Comparison of ENCODE assay signal across 25 mouse cellular contexts in the genomic region with DNA sequence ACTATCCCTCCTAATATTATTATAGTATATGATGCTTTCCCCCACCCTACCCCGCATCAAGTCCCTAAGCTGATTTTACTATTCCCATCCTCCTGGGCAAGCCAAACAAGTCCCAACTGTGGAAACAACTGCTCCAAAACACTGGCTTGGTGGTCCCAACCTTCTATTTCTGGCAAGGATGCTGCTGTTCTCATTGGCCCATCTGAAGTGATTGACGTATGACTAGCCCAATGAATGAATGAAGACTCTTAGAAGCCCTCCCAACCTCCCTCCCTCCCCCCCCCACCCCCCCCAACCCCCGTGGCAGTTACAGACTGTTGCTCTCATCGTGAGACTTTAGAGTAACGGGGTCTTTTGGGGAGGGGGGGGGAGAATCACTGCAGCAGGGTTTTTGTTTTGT. TPM values are rescaled to one million over a fixed set of nuclear protein-coding genes. Genes with fewer than 3 reads are reported as not detected.
DNase-seq lines count a peak whose midpoint lies in the region; ATAC-seq and TF ChIP-seq lines count a peak whose summit lies in the region.
"Had no signal": no experiment of that assay in that cellular context is flagged by ENCODE, and none has a peak within 500 bp of the region (broad histone marks: within the 10 kb centered on the region; RNA-seq: fewer than 3 reads in every experiment).

No protein-coding gene starts in this region.

- no peak; the same call in 1 of the 2 replicates for TF ChIP-seq POLR2A in testis, adult 2 months (IDR thresholded peaks at IDR 0.05; ENCODE audit: control insufficient read depth, low read depth, low read length)

- no peak overlapping the region for H3K4me3 ChIP-seq in forebrain, embryonic 11.5 days (ENCODE audit: low read depth, low read length)
- H3K4me3 ChIP-seq in forebrain, embryonic 15.5 days: no peak overlapping the region
- no peak overlapping the region for H3K4me3 ChIP-seq in midbrain, embryonic 11.5 days (ENCODE audit: low read depth, low read length)
- H3K4me3 ChIP-seq in midbrain, postnatal 0 days (ENCODE audit: low read depth, low read length): no peak overlapping the region
- peak overlapping the region; percentile 70 for H3K4me3 ChIP-seq in testis, adult 2 months (ENCODE audit: control insufficient read depth, low read depth, low read length)
- H3K4me3 ChIP-seq: embryonic facial prominence, embryonic 10.5 days; embryonic facial prominence, embryonic 12.5 days; forebrain, embryonic 12.5 days had no signal

- no peaks in the 10 kb centered on the region for H3K9me3 ChIP-seq in forebrain, embryonic 11.5 days (ENCODE audit: control insufficient read depth, low read length)
- no peaks in the 10 kb centered on the region for H3K9me3 ChIP-seq in forebrain, embryonic 15.5 days
- H3K9me3 ChIP-seq in midbrain, embryonic 11.5 days (ENCODE audit: control insufficient read depth, low read length): no peaks in the 10 kb centered on the region
- H3K9me3 ChIP-seq in midbrain, postnatal 0 days (ENCODE audit: low read length): no peaks in the 10 kb centered on the region
- H3K9me3 ChIP-seq: embryonic facial prominence, embryonic 10.5 days; embryonic facial prominence, embryonic 12.5 days; forebrain, embryonic 12.5 days had no signal

- no peak for ATAC-seq in forebrain, embryonic 11.5 days (replicated peaks; ENCODE audit: low FRiP score)
- no peak for ATAC-seq in forebrain, embryonic 15.5 days (replicated peaks)
- ATAC-seq in midbrain, embryonic 11.5 days (ENCODE audit: low FRiP score): no peak
- ATAC-seq in midbrain, postnatal 0 days (ENCODE audit: low FRiP score): no peak
- no peak for ATAC-seq in granulocyte monocyte progenitor cell, adult 5-6 weeks (replicated peaks; ENCODE audit: poor library complexity, severe bottlenecking)
- ATAC-seq: activated CD4-positive, CD25-positive, alpha-beta regulatory T cell, adult 4 months; CD4-positive, CD25-positive, alpha-beta regulatory T cell, adult 4 months; forebrain, embryonic 14.5 days; forebrain, postnatal 0 days had no signal

- peaks cover 7% of the 10 kb centered on the region for H3K4me1 ChIP-seq in forebrain, embryonic 11.5 days (replicated peaks; ENCODE audit: control insufficient read depth, insufficient read depth, low read length)
- peaks cover 10% of the 10 kb centered on the region for H3K4me1 ChIP-seq in forebrain, embryonic 15.5 days
- H3K4me1 ChIP-seq in midbrain, embryonic 11.5 days (ENCODE audit: control insufficient read depth, insufficient read depth, low read length): peaks cover 8% of the 10 kb centered on the region
- peaks cover 14% of the 10 kb centered on the region for H3K4me1 ChIP-seq in midbrain, postnatal 0 days (ENCODE audit: insufficient read depth, low read length)
- H3K4me1 ChIP-seq in testis, adult 2 months (ENCODE audit: control insufficient read depth, insufficient read depth, low read length): peaks cover 17% of the 10 kb centered on the region

- no peak for TF ChIP-seq CTCF in midbrain, postnatal 0 days (IDR thresholded peaks at IDR 0.05)
- no peak for TF ChIP-seq CTCF in testis, adult 2 months (IDR thresholded peaks at IDR 0.05; ENCODE audit: control insufficient read depth, insufficient read depth, insufficient replicate concordance, low read depth, low read length)

- H3K9ac ChIP-seq in forebrain, embryonic 11.5 days (ENCODE audit: low read length): no peak overlapping the region
- H3K9ac ChIP-seq in forebrain, embryonic 15.5 days (replicated peaks): no peak overlapping the region
- H3K9ac ChIP-seq in midbrain, embryonic 11.5 days (ENCODE audit: low read length): no peak overlapping the region
- no peak overlapping the region for H3K9ac ChIP-seq in midbrain, postnatal 0 days (replicated peaks; ENCODE audit: low read length, poor library complexity, severe bottlenecking)
- H3K9ac ChIP-seq: embryonic facial prominence, embryonic 12.5 days; forebrain, embryonic 12.5 days; forebrain, postnatal 0 days had no signal

- H3K4me2 ChIP-seq in forebrain, embryonic 11.5 days (ENCODE audit: low read depth, low read length, severe bottlenecking): no peak overlapping the region
- no peak overlapping the region for H3K4me2 ChIP-seq in forebrain, embryonic 15.5 days (replicated peaks)
- H3K4me2 ChIP-seq in midbrain, embryonic 11.5 days: no peak overlapping the region
- no peak overlapping the region for H3K4me2 ChIP-seq in midbrain, postnatal 0 days (ENCODE audit: low read depth, low read length, poor library complexity, severe bottlenecking)
- H3K4me2 ChIP-seq: embryonic facial prominence, embryonic 12.5 days; forebrain, embryonic 12.5 days had no signal

- WGBS in forebrain, embryonic 11.5 days: 63% methylated on average over 5 of the region's 5 CpGs
- 62% methylated on average over 5 of the region's 5 CpGs for WGBS in forebrain, embryonic 15.5 days
- WGBS in midbrain, embryonic 11.5 days: 49% methylated on average over 5 of the region's 5 CpGs
- 57% methylated on average over 5 of the region's 5 CpGs for WGBS in midbrain, postnatal 0 days

- H3K27me3 ChIP-seq in forebrain, embryonic 11.5 days (ENCODE audit: control insufficient read depth, insufficient read depth, low read length): no peaks in the 10 kb centered on the region
- no peaks in the 10 kb centered on the region for H3K27me3 ChIP-seq in forebrain, embryonic 15.5 days
- H3K27me3 ChIP-seq in midbrain, embryonic 11.5 days (ENCODE audit: control insufficient read depth, insufficient read depth, low read length): no peaks in the 10 kb centered on the region
- no peaks in the 10 kb centered on the region for H3K27me3 ChIP-seq in midbrain, postnatal 0 days (ENCODE audit: insufficient read depth, low read length)
- no peaks in the 10 kb centered on the region for H3K27me3 ChIP-seq in testis, adult 2 months (ENCODE audit: control insufficient read depth, insufficient read depth, low read length)
- H3K27me3 ChIP-seq: embryonic facial prominence, embryonic 12.5 days had no signal

- DNase-seq in forebrain, embryonic 11.5 days (ENCODE audit: low spot score): peak; percentile 9
- DNase-seq in midbrain, embryonic 11.5 days (ENCODE audit: low spot score, missing footprints): peak; percentile 65
- no peak for DNase-seq in midbrain, postnatal 0 days (ENCODE audit: low spot score)
- DNase-seq in testis, postnatal 10 days (ENCODE audit: low spot score): no peak
- DNase-seq in testis, postnatal 14 days (ENCODE audit: low spot score): peak; percentile 44
- DNase-seq: adrenal gland, adult 8-10 months; adrenal gland, postnatal 14 days; adrenal gland, postnatal 36 days; B cell, adult 2 months; cerebellum, adult 11-12 months; cerebellum, adult 2 months; cerebellum, adult 9-10 months; cerebellum, postnatal 10 days; cerebellum, postnatal 25 days; forebrain, postnatal 0 days had no signal

- H3K27ac ChIP-seq in forebrain, embryonic 11.5 days (ENCODE audit: low read depth, low read length): no peak overlapping the region
- no peak overlapping the region for H3K27ac ChIP-seq in forebrain, embryonic 15.5 days (replicated peaks)
- no peak overlapping the region for H3K27ac ChIP-seq in midbrain, embryonic 11.5 days (ENCODE audit: low read depth, low read length)
- no peak overlapping the region for H3K27ac ChIP-seq in midbrain, postnatal 0 days (ENCODE audit: low read depth, low read length)
- H3K27ac ChIP-seq in testis, adult 2 months (ENCODE audit: control insufficient read depth, insufficient read depth, low read depth, low read length): peak overlapping the region; percentile 100
- H3K27ac ChIP-seq: embryonic facial prominence, embryonic 10.5 days; embryonic facial prominence, embryonic 12.5 days; forebrain, embryonic 12.5 days had no signal

- no peaks in the 10 kb centered on the region for H3K36me3 ChIP-seq in forebrain, embryonic 11.5 days (ENCODE audit: control insufficient read depth, insufficient read depth, low read length)
- no peaks in the 10 kb centered on the region for H3K36me3 ChIP-seq in forebrain, embryonic 15.5 days
- no peaks in the 10 kb centered on the region for H3K36me3 ChIP-seq in midbrain, embryonic 11.5 days (ENCODE audit: control insufficient read depth, insufficient read depth, low read length)
- no peaks in the 10 kb centered on the region for H3K36me3 ChIP-seq in midbrain, postnatal 0 days (ENCODE audit: insufficient read depth, low read length)
- H3K36me3 ChIP-seq in testis, adult 2 months (ENCODE audit: control insufficient read depth, insufficient read depth, low read length): no peaks in the 10 kb centered on the region
- H3K36me3 ChIP-seq: embryonic facial prominence, embryonic 10.5 days; embryonic facial prominence, embryonic 12.5 days; forebrain, embryonic 12.5 days had no signal

RNA-seq across cellular contexts. Expression of a gene that starts 58.7 kb away (rescaled TPM):
- polyA plus RNA-seq in forebrain, embryonic 11.5 days (2014; fragmentation: Nextera tagmentation; extraction: Ambion mirVana): 7.2 and 7.8 TPM in 2 replicates
- polyA plus RNA-seq in forebrain, embryonic 15.5 days (2015; fragmentation: Nextera tagmentation; extraction: Ambion mirVana): 25.4 and 27.1 TPM in 2 replicates
- 4.2 and 4.3 TPM in 2 replicates for polyA plus RNA-seq in midbrain, embryonic 11.5 days (2014; fragmentation: Nextera tagmentation; extraction: Ambion mirVana)
- 64.4 and 73.8 TPM in 2 replicates for total RNA-seq in midbrain, postnatal 0 days (2014; rRNA removed)
- polyA plus RNA-seq in midbrain, postnatal 0 days (2015; fragmentation: Nextera tagmentation; extraction: Ambion mirVana): 39.5 and 43.0 TPM in 2 replicates
- 48.9 and 49.5 TPM in 2 replicates for polyA plus RNA-seq in testis, adult 2 months (2012; rRNA removed)
- total RNA-seq in granulocyte monocyte progenitor cell, adult 5-6 weeks (2014; fragmentation: Nextera tagmentation): 0.21 TPM in 1 of 2 replicates, not detected in the other
- 0.13 TPM in 1 of 2 replicates, not detected in the other for total RNA-seq in granulocyte monocyte progenitor cell, adult 5-6 weeks (2017)
- total RNA-seq: CH12.LX had no signal

Comparison
In these comparisons a context has a peak if more than half of its experiments do, and no peak if none do; other contexts are left out.
1. DNase-seq: peak in forebrain, embryonic 11.5 days (single experiment), midbrain, embryonic 11.5 days (single experiment) and testis, postnatal 14 days (single experiment); none in midbrain, postnatal 0 days (single experiment) and testis, postnatal 10 days (single experiment).